Mouse (Mus musculus): Measurements from ENCODE around the gene Ezr.

GRCm38 (mm10) chr17:6731132-6731531 is 51.5 kb downstream of the Ezr start:
- no peak for TF ChIP-seq GATA1 (IDR thresholded peaks at IDR 0.05; ENCODE audit: low read length)
- no peak for TF ChIP-seq TAL1 (IDR thresholded peaks at IDR 0.05; ENCODE audit: low read length)
